Mouse (Mus musculus) midbrain, embryonic 14.5 days (tissue): ENCODE measurements around the gene Mettl15. TPM values are rescaled to one million over a fixed set of nuclear protein-coding genes. Genes with fewer than 3 reads are reported as not detected.

Experiments
- ATAC-seq: fragments of 200-750 bp; cut with Nextera tagmentation; 2 replicates; pipeline ENCODE4 v1.8.0; 2017; ENCODE audit warnings: moderate number of reproducible peaks, moderate library complexity; ENCODE audit not compliant: low FRiP score, low TSS enrichment
- DNase-seq: peaks from one replicate; pipeline ENCODE4 v3.0.0-alpha.2; 2015
- H3K27ac ChIP-seq: fragments of 300-500 bp; sonication (generic); replicated peaks from 2 replicates; pipeline ENCODE4 v1.5.1; 2014; ENCODE audit warnings: mild to moderate bottlenecking, low read depth, low read length, moderate library complexity
- H3K27me3 ChIP-seq: fragments of 300-500 bp; sonication (generic); 2 replicates; pipeline ENCODE4 v1.6.1; 2014; ENCODE audit warnings: low read length, control low read depth, mixed read lengths; ENCODE audit not compliant: control insufficient read depth, insufficient read depth
- H3K36me3 ChIP-seq: fragments of 300-500 bp; sonication (generic); 2 replicates; pipeline ENCODE4 v1.6.1; 2014; ENCODE audit warnings: low read length, control low read depth; ENCODE audit not compliant: control insufficient read depth, insufficient read depth
- H3K4me1 ChIP-seq: fragments of 300-500 bp; sonication (generic); 2 replicates; pipeline ENCODE4 v1.6.1; 2014; ENCODE audit warnings: mild to moderate bottlenecking, antibody characterized with exemption, low read length, control low read depth; ENCODE audit not compliant: control insufficient read depth, insufficient read depth
- H3K4me2 ChIP-seq: fragments of 300-500 bp; sonication (generic); 2 replicates; pipeline ENCODE4 v1.6.1; 2014; ENCODE audit warnings: mild to moderate bottlenecking, low read length, moderate library complexity
- H3K4me3 ChIP-seq: fragments of 300-500 bp; sonication (generic); replicated peaks from 2 replicates; pipeline ENCODE4 v1.5.1; 2014; ENCODE audit warnings: low read depth, low read length
- H3K9ac ChIP-seq: fragments of 300-500 bp; sonication (generic); replicated peaks from 2 replicates; pipeline ENCODE4 v1.6.1; 2014; ENCODE audit warnings: mild to moderate bottlenecking, low read length, moderate library complexity
- H3K9me3 ChIP-seq: fragments of 300-500 bp; sonication (generic); 2 replicates; pipeline ENCODE4 v1.6.1; 2016; ENCODE audit warnings: low read length, control low read depth, mixed read lengths; ENCODE audit not compliant: control insufficient read depth
- WGBS: fragments of 180-500 bp; shearing (Covaris S2); extraction: QIAGEN DNeasy Blood & Tissue Kit; methylation state at CpG from one replicate; pipeline ENCODE4 v1.1.7; 2014; 5-methylcytosine and 5-hydroxymethylcytosine counted together
- polyA plus RNA-seq: library from polyadenylated mRNA; unstranded; fragments of >200 nt; fragmentation: Nextera tagmentation; extraction: Ambion mirVana; gene quantifications from 2 replicates; pipeline ENCODE4 v1.2.1, GENCODE M21; 2014

The Mettl15 gene
- polyA plus RNA-seq: 10.7 and 11.0 TPM in 2 replicates

- Histone ChIP-seq H3K9ac (peak within 1 kb of the TSS; percentile 51), H3K4me3 (peak within 1 kb of the TSS; percentile 60), H3K4me2 (peak within 1 kb of the TSS; percentile 85), H3K9me3 (no peaks in the 10 kb centered on the region), H3K27ac (peak within 1 kb of the TSS; percentile 64), H3K27me3 (no peaks in the 10 kb centered on the region), H3K4me1 (peaks cover 12% of the 10 kb centered on the region; the same call in 1 of the 2 replicates), H3K36me3 (no peaks in the 10 kb centered on the region)
- ATAC-seq: peak; percentile 98
- DNase-seq: peak; percentile 99
- under 1% methylated on average over 51 of the region's 51 CpGs for WGBS
These were observed at the start of gene Mettl15, which contains the start of gene Kif18a for GRCm38 (mm10) chr2:109280600-109281340. Gene Mettl15, minus strand, starts transcription at chr2:109280748. Gene Kif18a, plus strand, starts transcription at chr2:109280738.

GRCm38 (mm10) chr2:109311369-109311768, 30.8 kb upstream of the Mettl15 start:
- Histone ChIP-seq H3K27ac (no peak overlapping the region), H3K36me3 (no peaks in the 10 kb centered on the region), H3K4me3 (no peak overlapping the region), H3K4me1 (no peaks in the 10 kb centered on the region), H3K27me3 (no peaks in the 10 kb centered on the region), H3K9me3 (no peaks in the 10 kb centered on the region), H3K4me2 (no peak overlapping the region), H3K9ac (no peak overlapping the region)
- DNase-seq (no peak), ATAC-seq (no peak)
- WGBS: 97% methylated on average over 5 of the region's 5 CpGs

- Histone ChIP-seq H3K27me3 (no peaks in the 10 kb centered on the region), H3K4me3 (no peak overlapping the region), H3K36me3 (0 out of 2 replicates have a peak, but pooled peaks cover 3% of the 10 kb centered on the region), H3K4me1 (no peaks in the 10 kb centered on the region), H3K9ac (no peak overlapping the region), H3K27ac (no peak overlapping the region), H3K9me3 (no peaks in the 10 kb centered on the region), H3K4me2 (no peak overlapping the region)
- ATAC-seq: no peak
- no peak for DNase-seq
These were observed 23.1 kb upstream of the Mettl15 start for GRCm38 (mm10) chr2:109303638-109304037.

- Histone ChIP-seq H3K27me3 (no peaks in the 10 kb centered on the region), H3K4me3 (no peak overlapping the region), H3K9me3 (no peaks in the 10 kb centered on the region), H3K4me1 (no peaks in the 10 kb centered on the region), H3K27ac (no peak overlapping the region), H3K4me2 (no peak overlapping the region), H3K9ac (no peak overlapping the region), H3K36me3 (0 out of 2 replicates have a peak, but pooled peaks cover 3% of the 10 kb centered on the region)
- ATAC-seq (no peak), DNase-seq (no peak)
- 95% methylated on average over 3 of the region's 3 CpGs for WGBS
These were observed 21.7 kb upstream of the Mettl15 start for GRCm38 (mm10) chr2:109302234-109302633.

- Histone ChIP-seq H3K9me3 (no peaks in the 10 kb centered on the region), H3K4me1 (no peaks in the 10 kb centered on the region), H3K4me3 (no peak overlapping the region), H3K36me3 (peaks cover 8% of the 10 kb centered on the region; the same call in 1 of the 2 replicates), H3K4me2 (no peak overlapping the region), H3K27me3 (no peaks in the 10 kb centered on the region), H3K9ac (no peak overlapping the region), H3K27ac (no peak overlapping the region)
- ATAC-seq (no peak), DNase-seq (no peak)
- 98% methylated on average over 1 of the region's 1 CpGs for WGBS
These were observed 17.6 kb upstream of the Mettl15 start for GRCm38 (mm10) chr2:109298160-109298559.

GRCm38 (mm10) chr2:109296264-109296663, 15.7 kb upstream of the Mettl15 start:
- Histone ChIP-seq H3K36me3 (peaks cover 5% of the 10 kb centered on the region; the same call in 1 of the 2 replicates), H3K9me3 (no peaks in the 10 kb centered on the region), H3K27ac (no peak overlapping the region), H3K27me3 (no peaks in the 10 kb centered on the region), H3K4me2 (no peak overlapping the region), H3K4me3 (no peak overlapping the region), H3K4me1 (no peaks in the 10 kb centered on the region), H3K9ac (no peak overlapping the region)
- DNase-seq (no peak), ATAC-seq (no peak)
- 89% methylated on average over 5 of the region's 5 CpGs for WGBS

- 96% methylated on average over 6 of the region's 6 CpGs for WGBS
- H3K4me3 ChIP-seq: no peak overlapping the region
- ATAC-seq: no peak
- H3K4me1 ChIP-seq: no peaks in the 10 kb centered on the region
- peaks cover 3% of the 10 kb centered on the region; the same call in 1 of the 2 replicates for H3K36me3 ChIP-seq
- H3K9ac ChIP-seq: no peak overlapping the region
- H3K4me2 ChIP-seq: no peak overlapping the region
- no peaks in the 10 kb centered on the region for H3K9me3 ChIP-seq
- DNase-seq: no peak
- H3K27ac ChIP-seq: no peak overlapping the region
- no peaks in the 10 kb centered on the region for H3K27me3 ChIP-seq
These were observed 8.8 kb upstream of the Mettl15 start for GRCm38 (mm10) chr2:109289327-109289726.

GRCm38 (mm10) chr2:109284121-109284520, 3.6 kb upstream of the Mettl15 start:
- ATAC-seq: no peak
- H3K27me3 ChIP-seq: no peaks in the 10 kb centered on the region
- H3K36me3 ChIP-seq: no peaks in the 10 kb centered on the region
- WGBS: 93% methylated on average over 3 of the region's 3 CpGs
- no peak overlapping the region for H3K9ac ChIP-seq
- no peak overlapping the region for H3K4me2 ChIP-seq
- peaks cover 5% of the 10 kb centered on the region; the same call in 1 of the 2 replicates for H3K4me1 ChIP-seq
- no peak for DNase-seq
- no peak overlapping the region for H3K4me3 ChIP-seq
- H3K9me3 ChIP-seq: no peaks in the 10 kb centered on the region
- H3K27ac ChIP-seq: no peak overlapping the region

GRCm38 (mm10) chr2:109281341-109281690, 768 bp upstream of the Mettl15 start:
- ATAC-seq (peak; percentile 6; the same call in 1 of the 2 replicates), DNase-seq (no peak)
- Histone ChIP-seq H3K9ac (peak overlapping the region; percentile 51), H3K9me3 (no peaks in the 10 kb centered on the region), H3K27me3 (no peaks in the 10 kb centered on the region), H3K36me3 (no peaks in the 10 kb centered on the region), H3K4me2 (peak overlapping the region; percentile 85), H3K4me3 (peak overlapping the region; percentile 60), H3K27ac (peak overlapping the region; percentile 64; the same call in 1 of the 2 replicates), H3K4me1 (peaks cover 12% of the 10 kb centered on the region; the same call in 1 of the 2 replicates)
- WGBS: 0% methylated on average over 1 of the region's 1 CpGs
